Mouse (Mus musculus) heart, embryonic 10.5 days (tissue): ENCODE measurements around the gene Car6. TPM values are rescaled to one million over a fixed set of nuclear protein-coding genes. Genes with fewer than 3 reads are reported as not detected.

Source experiments
- DNase-seq: peaks from one replicate; pipeline ENCODE4 v3.0.0-alpha.2; 2017; ENCODE audit warnings: low spot score
- H3K27ac ChIP-seq: fragments of 300-500 bp; sonication (generic); 2 replicates; pipeline ENCODE4 v1.5.1; 2016; ENCODE audit warnings: mild to moderate bottlenecking
- H3K27me3 ChIP-seq: fragments of 300-500 bp; sonication (generic); 2 replicates; pipeline ENCODE4 v1.6.1; 2016; ENCODE audit warnings: mild to moderate bottlenecking; ENCODE audit not compliant: poor library complexity, insufficient read depth, severe bottlenecking
- H3K36me3 ChIP-seq: fragments of 300-500 bp; sonication (generic); 2 replicates; pipeline ENCODE4 v1.6.1; 2016; ENCODE audit warnings: mild to moderate bottlenecking, moderate library complexity
- H3K4me1 ChIP-seq: fragments of 300-500 bp; sonication (generic); 2 replicates; pipeline ENCODE4 v1.6.1; 2016; ENCODE audit warnings: mild to moderate bottlenecking
- H3K4me3 ChIP-seq: fragments of 300-500 bp; sonication (generic); 2 replicates; pipeline ENCODE4 v1.5.1; 2016; ENCODE audit warnings: mild to moderate bottlenecking, moderate library complexity
- H3K9me3 ChIP-seq: fragments of 300-500 bp; sonication (generic); 2 replicates; pipeline ENCODE4 v1.6.1; 2016; ENCODE audit warnings: mild to moderate bottlenecking, moderate library complexity
- WGBS: fragments of 180-500 bp; shearing (Covaris S2); methylation state at CpG from one replicate; pipeline ENCODE4 v1.1.7; 2016; 5-methylcytosine and 5-hydroxymethylcytosine counted together
- polyA plus RNA-seq: library from polyadenylated mRNA; unstranded; fragments of >200 nt; fragmentation: Nextera tagmentation; extraction: Ambion mirVana; gene quantifications from 2 replicates; pipeline ENCODE4 v1.2.1, GENCODE M21; 2016

Gene Car6
- polyA plus RNA-seq, 1 experiment from 2014 or later, result not detected

GRCm38 (mm10) chr4:150236521-150237481 lies 35.7 kb upstream of the Car6 start, which contains the start of gene Eno1:
Gene Eno1 (plus strand): TSS chr4:150236721.
- H3K4me3 ChIP-seq, result peak within 1 kb of the TSS; percentile 80
- WGBS, result 1% methylated on average over 78 of the region's 78 CpGs
- peak; percentile 99 for DNase-seq
- H3K9me3 ChIP-seq, result no peaks in the 10 kb centered on the region
- H3K4me1 ChIP-seq, result peaks cover 54% of the 10 kb centered on the region
- H3K27ac ChIP-seq, result peak within 1 kb of the TSS; percentile 99
- H3K27me3 ChIP-seq, result no peaks in the 10 kb centered on the region
- H3K36me3 ChIP-seq, result peaks cover 32% of the 10 kb centered on the region

GRCm38 (mm10) chr4:150236031-150236430 lies 34.9 kb upstream of the Car6 start:
- no peak for DNase-seq
- H3K36me3 ChIP-seq, result peaks cover 24% of the 10 kb centered on the region
- no peaks in the 10 kb centered on the region for H3K9me3 ChIP-seq
- 81% methylated on average over 8 of the region's 8 CpGs for WGBS
- peak overlapping the region; percentile 99 for H3K27ac ChIP-seq
- H3K4me3 ChIP-seq, result peak overlapping the region; percentile 80
- H3K27me3 ChIP-seq, result no peaks in the 10 kb centered on the region
- peaks cover 54% of the 10 kb centered on the region for H3K4me1 ChIP-seq

GRCm38 (mm10) chr4:150235585-150235984 lies 34.5 kb upstream of the Car6 start:
- 79% methylated on average over 4 of the region's 4 CpGs for WGBS
- no peak for DNase-seq
- Histone ChIP-seq H3K27ac (peak overlapping the region; percentile 81), H3K9me3 (no peaks in the 10 kb centered on the region), H3K4me1 (peaks cover 56% of the 10 kb centered on the region), H3K27me3 (no peaks in the 10 kb centered on the region), H3K36me3 (peaks cover 19% of the 10 kb centered on the region), H3K4me3 (no peak overlapping the region)

GRCm38 (mm10) chr4:150234599-150235327 lies 33.6 kb upstream of the Car6 start:
- 48% methylated on average over 8 of the region's 8 CpGs for WGBS
- Histone ChIP-seq H3K36me3 (peaks cover 12% of the 10 kb centered on the region), H3K9me3 (no peaks in the 10 kb centered on the region), H3K27ac (peak overlapping the region; percentile 81), H3K4me1 (peaks cover 60% of the 10 kb centered on the region), H3K27me3 (no peaks in the 10 kb centered on the region), H3K4me3 (no peak overlapping the region)
- DNase-seq, result no peak

- no peak for DNase-seq
These were observed 30.7 kb upstream of the Car6 start for GRCm38 (mm10) chr4:150231871-150232270.

GRCm38 (mm10) chr4:150230460-150231407 lies 29.6 kb upstream of the Car6 start:
- H3K27me3 ChIP-seq, result no peaks in the 10 kb centered on the region

More at GRCm38 (mm10) chr4:150231871-150232270, 30.7 kb upstream of the Car6 start:
- Histone ChIP-seq H3K27ac (peak overlapping the region; percentile 53), H3K36me3 (no peaks in the 10 kb centered on the region), H3K4me1 (peaks cover 63% of the 10 kb centered on the region), H3K4me3 (0 out of 2 replicates have a peak overlapping the region, but pooled peaks have one; percentile 6), H3K9me3 (no peaks in the 10 kb centered on the region), H3K27me3 (no peaks in the 10 kb centered on the region)
- WGBS, result 31% methylated on average over 8 of the region's 8 CpGs

GRCm38 (mm10) chr4:150229747-150230390 lies 28.7 kb upstream of the Car6 start:
- H3K9me3 ChIP-seq, result no peaks in the 10 kb centered on the region
- no peak for DNase-seq
- H3K27me3 ChIP-seq, result no peaks in the 10 kb centered on the region
- 28% methylated on average over 7 of the region's 15 CpGs for WGBS
- H3K4me1 ChIP-seq, result peaks cover 49% of the 10 kb centered on the region
- H3K4me3 ChIP-seq, result no peak overlapping the region
- peak overlapping the region; percentile 81 for H3K27ac ChIP-seq
- H3K36me3 ChIP-seq, result no peaks in the 10 kb centered on the region

More at GRCm38 (mm10) chr4:150230460-150231407, 29.6 kb upstream of the Car6 start:
- DNase-seq, result no peak
- WGBS, result 5% methylated on average over 21 of the region's 21 CpGs
- peak overlapping the region; percentile 33 for H3K4me3 ChIP-seq
- no peaks in the 10 kb centered on the region for H3K9me3 ChIP-seq
- H3K36me3 ChIP-seq, result no peaks in the 10 kb centered on the region
- peaks cover 57% of the 10 kb centered on the region for H3K4me1 ChIP-seq
- H3K27ac ChIP-seq, result peak overlapping the region; percentile 81

- H3K9me3 ChIP-seq, result no peaks in the 10 kb centered on the region
- peaks cover 42% of the 10 kb centered on the region for H3K4me1 ChIP-seq
- 37% methylated on average over 7 of the region's 7 CpGs for WGBS
- no peak for DNase-seq
- H3K36me3 ChIP-seq, result no peaks in the 10 kb centered on the region
- peak overlapping the region; percentile 81 for H3K27ac ChIP-seq
- no peak overlapping the region for H3K4me3 ChIP-seq
- H3K27me3 ChIP-seq, result no peaks in the 10 kb centered on the region
These were observed 27.6 kb upstream of the Car6 start for GRCm38 (mm10) chr4:150228581-150229348.

- no peak for DNase-seq
- H3K27ac ChIP-seq, result no peak overlapping the region
- peaks cover 40% of the 10 kb centered on the region for H3K4me1 ChIP-seq
- H3K36me3 ChIP-seq, result no peaks in the 10 kb centered on the region
- H3K4me3 ChIP-seq, result no peak overlapping the region
- 69% methylated on average over 7 of the region's 7 CpGs for WGBS
- H3K9me3 ChIP-seq, result no peaks in the 10 kb centered on the region
- no peaks in the 10 kb centered on the region for H3K27me3 ChIP-seq
These were observed 25.9 kb upstream of the Car6 start for GRCm38 (mm10) chr4:150226818-150227688.

- Histone ChIP-seq H3K27ac (no peak overlapping the region), H3K27me3 (0 out of 2 replicates have a peak, but pooled peaks cover 5% of the 10 kb centered on the region), H3K4me3 (no peak overlapping the region), H3K36me3 (no peaks in the 10 kb centered on the region), H3K4me1 (peaks cover 33% of the 10 kb centered on the region), H3K9me3 (no peaks in the 10 kb centered on the region)
- 90% methylated on average over 1 of the region's 1 CpGs for WGBS
- no peak for DNase-seq
These were observed 24.6 kb upstream of the Car6 start for GRCm38 (mm10) chr4:150225700-150226099.
